Mouse (Mus musculus): ENCODE data around the gene Rxrg.
A peak's percentile ranks its signal among the peaks of the same experiment; 100 is the strongest.

The Rxrg gene

GRCm38 (mm10) chr1:167598255-167599081, at the start of gene Rxrg:
TSS of gene Rxrg (plus strand) at chr1:167598384.
- peak; percentile 21 for DNase-seq (ENCODE audit: low spot score)

- no peak for DNase-seq (ENCODE audit: low spot score)
Measured at GRCm38 (mm10) chr1:167549324-167549723, 48.9 kb upstream of the Rxrg start.

- DNase-seq (ENCODE audit: low spot score), result no peak
Measured at GRCm38 (mm10) chr1:167551601-167552000, 46.6 kb upstream of the Rxrg start.

GRCm38 (mm10) chr1:167553959-167554526, 44.1 kb upstream of the Rxrg start:
- DNase-seq (ENCODE audit: low spot score), result no peak

- no peak for DNase-seq (ENCODE audit: low spot score)
Measured at GRCm38 (mm10) chr1:167566571-167566970, 31.6 kb upstream of the Rxrg start.

GRCm38 (mm10) chr1:167579131-167579530, 19.1 kb upstream of the Rxrg start:
- no peak for DNase-seq (ENCODE audit: low spot score)

GRCm38 (mm10) chr1:167583195-167583594, 15.0 kb upstream of the Rxrg start:
- peak; percentile 67 for DNase-seq (ENCODE audit: low spot score)

GRCm38 (mm10) chr1:167583888-167584287, 14.3 kb upstream of the Rxrg start:
- no peak for DNase-seq (ENCODE audit: low spot score)

GRCm38 (mm10) chr1:167588747-167589558, 9.2 kb upstream of the Rxrg start:
- no peak for DNase-seq (ENCODE audit: low spot score)

- no peak for DNase-seq (ENCODE audit: low spot score)
Measured at GRCm38 (mm10) chr1:167592175-167592574, 6.0 kb upstream of the Rxrg start.

- no peak for DNase-seq (ENCODE audit: low spot score)
Measured at GRCm38 (mm10) chr1:167599211-167599735, 1.1 kb downstream of the Rxrg start.

- DNase-seq (ENCODE audit: low spot score), result no peak
Measured at GRCm38 (mm10) chr1:167608201-167608741, 10.1 kb downstream of the Rxrg start.

GRCm38 (mm10) chr1:167617131-167617530, 18.9 kb downstream of the Rxrg start:
- DNase-seq (ENCODE audit: low spot score), result no peak

GRCm38 (mm10) chr1:167617995-167618489, 19.9 kb downstream of the Rxrg start:
- no peak for DNase-seq (ENCODE audit: low spot score)

GRCm38 (mm10) chr1:167620206-167620795, 22.1 kb downstream of the Rxrg start:
- DNase-seq (ENCODE audit: low spot score), result no peak

GRCm38 (mm10) chr1:167625098-167625497, 26.9 kb downstream of the Rxrg start:
- DNase-seq (ENCODE audit: low spot score), result no peak

- DNase-seq (ENCODE audit: low spot score), result no peak
Measured at GRCm38 (mm10) chr1:167631765-167632164, 33.6 kb downstream of the Rxrg start.

- DNase-seq (ENCODE audit: low spot score), result no peak
Measured at GRCm38 (mm10) chr1:167635702-167636101, 37.5 kb downstream of the Rxrg start.

- peak; percentile 33 for DNase-seq (ENCODE audit: low spot score)
Measured at GRCm38 (mm10) chr1:167636948-167637347, 38.8 kb downstream of the Rxrg start.

GRCm38 (mm10) chr1:167638053-167638452, 39.9 kb downstream of the Rxrg start:
- peak; percentile 25 for DNase-seq (ENCODE audit: low spot score)

GRCm38 (mm10) chr1:167638901-167639300, 40.7 kb downstream of the Rxrg start:
- DNase-seq (ENCODE audit: low spot score), result no peak

Data from testis, postnatal 14 days (tissue).